Mouse (Mus musculus) embryonic facial prominence, embryonic 10.5 days (tissue): Measurements from ENCODE around the gene Clspn. TPM values are rescaled to one million over a fixed set of nuclear protein-coding genes. Genes with fewer than 3 reads are reported as not detected.

Source experiments
- DNase-seq: peaks from one replicate; pipeline ENCODE4 v3.0.0-alpha.2; 2017; ENCODE audit warnings: low spot score
- H3K27ac ChIP-seq: fragments of 300-500 bp; sonication (generic); replicated peaks from 2 replicates; pipeline ENCODE4 v1.5.1; 2016; ENCODE audit warnings: mild to moderate bottlenecking
- H3K27me3 ChIP-seq: fragments of 300-500 bp; sonication (generic); replicated peaks from 2 replicates; pipeline ENCODE4 v1.6.1; 2016; ENCODE audit warnings: low read depth, mild to moderate bottlenecking; ENCODE audit not compliant: poor library complexity, severe bottlenecking
- H3K36me3 ChIP-seq: fragments of 300-500 bp; sonication (generic); replicated peaks from 2 replicates; pipeline ENCODE4 v1.6.1; 2016; ENCODE audit warnings: mild to moderate bottlenecking, moderate library complexity
- H3K4me1 ChIP-seq: fragments of 300-500 bp; sonication (generic); 2 replicates; pipeline ENCODE4 v1.6.1; 2016
- H3K4me3 ChIP-seq: fragments of 300-500 bp; sonication (generic); 2 replicates; pipeline ENCODE4 v1.5.1; 2016; ENCODE audit warnings: mild to moderate bottlenecking, moderate library complexity
- H3K9me3 ChIP-seq: fragments of 300-500 bp; sonication (generic); 2 replicates; pipeline ENCODE4 v1.6.1; 2016; ENCODE audit warnings: mild to moderate bottlenecking
- WGBS: fragments of 180-500 bp; shearing (Covaris S2); methylation state at CpG from one replicate; pipeline ENCODE4 v1.1.7; 2016; 5-methylcytosine and 5-hydroxymethylcytosine counted together
- polyA plus RNA-seq: library from polyadenylated mRNA; unstranded; fragments of >200 nt; fragmentation: Nextera tagmentation; extraction: Ambion mirVana; gene quantifications from 2 replicates; pipeline ENCODE4 v1.2.1, GENCODE M21; 2016

The Clspn gene
- polyA plus RNA-seq, 1 experiment from 2014 or later: 58.8 TPM

DNA sequence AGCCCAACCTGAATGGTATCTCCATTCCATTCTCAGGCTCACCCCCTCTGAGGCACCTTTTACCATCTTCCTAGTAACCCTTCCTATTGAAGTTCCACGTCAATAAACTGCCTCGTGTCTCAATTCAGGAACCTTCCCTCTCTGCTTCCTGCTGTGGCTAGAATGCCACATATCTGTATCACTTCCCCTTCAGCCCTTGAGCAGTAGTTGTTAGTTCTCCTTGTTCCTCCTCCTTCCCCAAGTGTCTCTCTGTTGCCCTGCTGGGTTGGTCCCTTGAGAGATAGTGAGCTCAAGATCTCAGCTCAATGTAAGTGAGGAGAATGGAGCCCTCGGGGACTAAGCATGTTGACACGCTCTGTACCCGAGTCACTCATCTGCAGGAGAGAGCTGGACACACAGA lies 19.9 kb upstream of the Clspn start:
- Histone ChIP-seq H3K9me3 (no peaks in the 10 kb centered on the region), H3K27me3 (peaks cover 26% of the 10 kb centered on the region), H3K36me3 (no peaks in the 10 kb centered on the region), H3K4me3 (no peak overlapping the region), H3K27ac (no peak overlapping the region), H3K4me1 (peaks cover 12% of the 10 kb centered on the region)
- 75% methylated on average over 5 of the region's 5 CpGs for WGBS
- DNase-seq: no peak

DNA sequence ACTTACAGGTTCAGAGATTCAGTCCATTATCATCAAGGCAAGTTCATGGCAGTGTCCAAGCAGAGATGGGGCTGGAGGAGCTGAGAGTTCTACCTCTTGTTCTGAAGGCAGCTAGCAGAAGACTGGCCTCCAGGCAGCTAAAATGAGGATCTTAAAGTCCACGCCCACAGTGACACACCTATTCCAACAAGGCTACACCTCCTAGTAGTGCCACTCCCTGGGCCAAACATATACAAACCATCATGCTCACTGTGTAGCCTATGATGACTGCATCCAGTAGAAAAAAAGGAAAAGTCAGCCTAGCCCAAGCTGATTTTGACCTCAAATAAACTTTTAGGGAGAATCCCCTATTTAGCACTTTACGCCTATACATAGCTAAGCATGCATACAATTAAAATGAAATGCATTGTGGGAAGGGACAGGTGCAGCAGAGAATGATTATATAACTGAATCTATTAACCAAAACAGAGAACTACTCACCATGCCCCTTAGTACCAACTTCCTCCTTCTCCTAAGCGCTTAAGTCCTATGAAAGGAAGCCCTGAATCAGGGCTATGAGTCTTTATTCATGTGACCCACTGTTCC lies 16.2 kb upstream of the Clspn start:
- no peaks in the 10 kb centered on the region for H3K36me3 ChIP-seq
- no peak for DNase-seq
- 87% methylated on average over 3 of the region's 3 CpGs for WGBS
- no peak overlapping the region for H3K4me3 ChIP-seq
- no peaks in the 10 kb centered on the region for H3K9me3 ChIP-seq
- H3K27ac ChIP-seq: no peak overlapping the region
- H3K4me1 ChIP-seq: no peaks in the 10 kb centered on the region
- peaks cover 6% of the 10 kb centered on the region; the same call in 1 of the 2 replicates for H3K27me3 ChIP-seq

DNA sequence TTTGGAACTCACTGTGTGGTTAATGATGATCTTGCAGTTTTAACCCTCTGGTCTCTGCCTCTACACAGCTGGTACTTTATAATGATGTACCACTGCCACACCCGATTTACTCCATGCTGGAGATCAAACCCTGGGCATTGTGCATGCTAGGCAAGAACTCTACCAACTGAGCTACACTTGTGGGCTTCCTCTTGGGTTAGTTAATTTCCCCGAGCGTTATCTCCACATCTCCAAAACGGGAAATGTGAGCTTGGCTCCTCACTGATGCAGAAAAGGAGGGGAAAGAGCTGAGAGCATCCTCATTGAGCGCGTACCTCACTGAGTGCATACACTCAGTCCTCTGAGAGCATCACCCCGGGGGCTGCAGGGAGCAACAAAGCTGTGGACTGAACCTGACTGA lies 13.9 kb upstream of the Clspn start:
- H3K4me1 ChIP-seq: no peaks in the 10 kb centered on the region
- no peak for DNase-seq
- 69% methylated on average over 7 of the region's 7 CpGs for WGBS
- H3K4me3 ChIP-seq: no peak overlapping the region
- H3K36me3 ChIP-seq: no peaks in the 10 kb centered on the region
- no peak overlapping the region for H3K27ac ChIP-seq
- H3K27me3 ChIP-seq: no peaks in the 10 kb centered on the region; the same call in 1 of the 2 replicates
- H3K9me3 ChIP-seq: no peaks in the 10 kb centered on the region

DNA sequence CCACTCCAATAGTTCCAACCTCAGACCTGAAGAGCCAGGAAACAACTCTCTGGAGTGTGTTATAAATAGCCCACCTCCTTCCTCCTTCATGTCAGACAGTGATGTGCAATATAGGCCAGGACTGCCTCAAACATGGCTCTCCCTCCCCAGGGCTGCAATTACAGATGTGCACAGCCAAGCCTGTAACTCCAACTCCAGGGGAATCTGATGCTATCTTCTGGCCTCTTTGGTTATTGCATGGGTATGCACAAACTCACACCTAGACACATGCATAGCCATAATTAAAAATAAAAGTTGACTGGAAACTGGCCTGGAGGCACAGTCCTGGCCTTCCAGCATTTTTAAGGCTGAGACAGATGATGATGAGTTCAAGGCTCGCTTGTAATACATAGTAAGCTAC lies 11.7 kb upstream of the Clspn start:
- Histone ChIP-seq H3K4me3 (no peak overlapping the region), H3K27me3 (no peaks in the 10 kb centered on the region), H3K27ac (no peak overlapping the region), H3K36me3 (no peaks in the 10 kb centered on the region), H3K9me3 (no peaks in the 10 kb centered on the region), H3K4me1 (no peaks in the 10 kb centered on the region)
- no peak for DNase-seq
- WGBS: 82% methylated on average over 1 of the region's 1 CpGs

DNA sequence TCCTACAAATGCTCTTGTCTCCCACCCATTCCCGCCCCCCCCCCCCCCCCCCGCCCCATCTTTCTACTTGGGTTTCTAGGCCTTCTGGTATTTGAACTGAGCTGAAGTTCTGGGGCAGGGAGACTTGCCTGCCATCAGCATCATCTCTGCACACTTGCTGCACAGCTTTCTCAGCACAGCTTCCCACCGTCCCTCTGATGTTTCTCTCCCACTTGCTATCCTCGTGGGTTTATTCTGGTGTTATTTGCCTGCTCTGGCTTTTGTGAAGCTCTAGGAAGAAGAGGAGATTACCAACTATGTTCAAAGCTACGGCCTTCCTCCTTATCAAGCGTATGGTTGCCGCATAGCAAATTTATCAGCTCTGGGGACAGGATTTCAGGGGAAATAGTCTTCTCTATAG lies 11.0 kb upstream of the Clspn start:
- Histone ChIP-seq H3K4me1 (no peaks in the 10 kb centered on the region), H3K27ac (no peak overlapping the region), H3K9me3 (no peaks in the 10 kb centered on the region), H3K36me3 (no peaks in the 10 kb centered on the region), H3K4me3 (no peak overlapping the region), H3K27me3 (no peaks in the 10 kb centered on the region)
- 69% methylated on average over 7 of the region's 7 CpGs for WGBS
- DNase-seq: no peak

DNA sequence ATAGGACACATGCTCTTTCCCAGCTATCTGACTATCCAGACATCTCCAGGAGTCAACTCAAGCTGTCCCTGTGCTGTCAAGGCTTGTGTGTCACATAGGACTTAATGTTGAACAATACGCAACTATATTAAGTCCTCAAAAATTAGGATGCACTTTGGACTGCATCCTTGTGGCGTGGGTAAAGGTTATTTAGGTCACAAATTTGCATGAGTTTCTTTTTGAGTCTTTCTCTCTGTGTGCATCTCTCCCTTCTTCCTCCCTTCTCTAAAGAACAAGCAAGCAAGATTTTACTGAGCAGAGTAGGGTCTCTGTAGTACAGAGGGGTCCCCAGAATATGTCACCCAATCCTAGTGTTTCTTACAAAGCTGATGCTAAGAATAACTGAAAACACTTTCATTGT lies 10.6 kb upstream of the Clspn start:
- Histone ChIP-seq H3K4me3 (no peak overlapping the region), H3K36me3 (no peaks in the 10 kb centered on the region), H3K27ac (no peak overlapping the region), H3K27me3 (no peaks in the 10 kb centered on the region), H3K4me1 (no peaks in the 10 kb centered on the region), H3K9me3 (no peaks in the 10 kb centered on the region)
- no peak for DNase-seq
- WGBS: 85% methylated on average over 2 of the region's 2 CpGs

DNA sequence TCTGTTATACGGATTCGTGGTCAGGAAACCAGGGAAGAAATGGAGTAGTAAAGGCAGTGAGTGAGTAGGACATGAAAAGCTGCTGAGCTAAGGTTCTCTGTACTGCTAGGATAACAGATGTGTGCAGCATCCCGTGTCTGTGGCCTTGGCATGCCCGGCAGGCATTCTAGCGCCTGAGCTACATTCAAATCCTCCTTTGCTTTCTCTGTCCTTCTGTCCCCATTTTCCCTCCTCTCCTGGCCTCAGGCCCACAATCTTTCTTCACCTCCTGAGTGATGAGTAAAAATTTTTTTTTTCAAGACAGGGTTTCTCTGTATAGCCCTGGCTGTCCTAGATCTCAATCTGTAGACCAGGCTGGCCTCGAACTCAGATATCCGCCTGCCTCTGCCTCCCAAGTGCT lies 4.6 kb upstream of the Clspn start:
- H3K4me1 ChIP-seq: peaks cover 7% of the 10 kb centered on the region
- no peaks in the 10 kb centered on the region for H3K27me3 ChIP-seq
- no peak overlapping the region for H3K27ac ChIP-seq
- no peaks in the 10 kb centered on the region for H3K36me3 ChIP-seq
- WGBS: 83% methylated on average over 7 of the region's 7 CpGs
- no peaks in the 10 kb centered on the region for H3K9me3 ChIP-seq
- H3K4me3 ChIP-seq: no peak overlapping the region
- no peak for DNase-seq

DNA sequence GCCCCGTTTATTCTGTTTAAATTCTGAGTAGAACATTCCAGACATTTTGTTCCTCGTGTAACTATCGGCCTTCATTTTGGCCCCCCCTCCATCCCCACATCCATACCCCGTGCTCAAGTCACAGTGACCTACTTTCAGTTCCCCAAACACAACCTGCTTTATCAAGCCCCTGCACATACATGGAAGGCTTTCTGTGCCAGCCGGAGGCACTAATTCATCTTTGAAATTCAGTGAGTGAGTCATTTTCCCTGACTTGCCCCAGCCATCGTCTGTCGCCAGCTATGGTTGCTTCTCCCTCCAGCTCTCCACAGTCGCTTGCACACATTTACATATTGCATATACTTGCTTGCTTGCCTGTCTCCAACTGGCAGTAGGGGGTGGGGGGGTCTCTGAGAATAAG lies 3.6 kb upstream of the Clspn start:
- WGBS: 79% methylated on average over 8 of the region's 8 CpGs
- no peaks in the 10 kb centered on the region for H3K9me3 ChIP-seq
- H3K4me1 ChIP-seq: peaks cover 11% of the 10 kb centered on the region
- no peak overlapping the region for H3K27ac ChIP-seq
- DNase-seq: no peak
- H3K4me3 ChIP-seq: no peak overlapping the region
- H3K36me3 ChIP-seq: no peaks in the 10 kb centered on the region
- H3K27me3 ChIP-seq: no peaks in the 10 kb centered on the region

DNA sequence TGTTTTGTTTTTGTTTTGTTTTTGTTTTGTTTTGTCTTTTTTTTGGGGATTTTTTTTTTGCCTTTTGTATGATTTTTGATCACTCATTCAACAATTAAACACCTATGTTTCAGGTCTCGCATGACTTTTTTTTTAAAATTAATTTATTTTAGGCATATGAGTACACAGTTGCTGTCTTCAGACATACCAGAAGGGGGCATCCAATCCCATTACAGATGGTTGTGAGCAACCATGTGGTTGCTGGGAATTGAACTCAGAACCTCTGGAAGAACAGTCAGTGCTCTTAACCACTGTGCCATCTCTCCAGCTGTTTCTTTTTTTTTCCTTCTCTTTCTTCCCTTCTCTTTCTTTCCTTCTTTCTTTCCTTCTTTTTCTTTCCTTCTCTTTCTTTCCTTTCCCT lies 3.0 kb upstream of the Clspn start:
- Histone ChIP-seq H3K27me3 (no peaks in the 10 kb centered on the region), H3K27ac (no peak overlapping the region), H3K9me3 (no peaks in the 10 kb centered on the region), H3K36me3 (peaks cover 6% of the 10 kb centered on the region), H3K4me3 (no peak overlapping the region), H3K4me1 (peaks cover 15% of the 10 kb centered on the region)
- DNase-seq: no peak
- WGBS: 83% methylated on average over 1 of the region's 1 CpGs

DNA sequence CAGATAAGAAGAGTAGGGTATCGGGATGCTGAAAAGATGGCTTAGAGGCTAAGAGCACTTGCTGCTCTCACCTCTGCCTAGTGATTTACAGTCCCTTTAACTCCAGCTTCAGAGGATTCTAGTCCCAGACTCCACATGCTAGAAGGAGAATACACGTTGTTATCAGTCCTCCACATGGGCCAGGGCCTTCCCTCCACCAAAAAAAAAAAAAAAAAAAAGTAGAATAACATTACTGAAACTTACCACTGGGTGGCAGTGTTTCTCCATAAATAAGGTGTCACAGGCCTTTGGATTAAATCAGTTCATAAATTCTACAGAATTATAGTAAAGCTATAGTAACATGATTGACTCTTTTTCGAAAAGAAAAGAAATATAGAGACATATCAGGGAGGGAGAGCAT lies 2.3 kb upstream of the Clspn start:
- peaks cover 12% of the 10 kb centered on the region for H3K36me3 ChIP-seq
- H3K27ac ChIP-seq: no peak overlapping the region
- no peak for DNase-seq
- peaks cover 15% of the 10 kb centered on the region for H3K4me1 ChIP-seq
- no peak overlapping the region for H3K4me3 ChIP-seq
- H3K27me3 ChIP-seq: no peaks in the 10 kb centered on the region
- no peaks in the 10 kb centered on the region for H3K9me3 ChIP-seq
- 34% methylated on average over 3 of the region's 3 CpGs for WGBS

DNA sequence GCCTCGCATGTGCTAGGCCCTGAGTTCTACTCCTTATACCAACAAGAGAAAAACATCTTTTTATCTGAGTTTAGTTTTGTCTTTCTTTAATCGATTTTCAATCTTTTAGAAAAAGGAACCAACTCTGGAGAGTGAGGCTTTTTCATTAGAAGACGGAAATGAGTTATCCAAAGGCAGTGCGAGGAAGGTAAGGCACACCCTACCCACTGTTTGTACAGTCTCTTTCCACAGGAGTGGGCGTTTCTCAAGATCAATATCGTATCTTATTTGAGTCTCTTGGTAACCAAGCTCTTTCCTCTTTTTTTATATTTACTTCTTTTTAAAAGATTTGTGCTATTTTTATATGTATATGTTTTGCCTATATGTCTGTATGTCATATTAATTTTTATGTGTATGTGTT lies 7.1 kb downstream of the Clspn start:
- H3K36me3 ChIP-seq: peaks cover 98% of the 10 kb centered on the region
- DNase-seq: no peak
- no peaks in the 10 kb centered on the region; the same call in 1 of the 2 replicates for H3K4me1 ChIP-seq
- WGBS: 93% methylated on average over 6 of the region's 6 CpGs
- H3K4me3 ChIP-seq: no peak overlapping the region
- H3K27me3 ChIP-seq: no peaks in the 10 kb centered on the region
- H3K27ac ChIP-seq: no peak overlapping the region
- no peaks in the 10 kb centered on the region for H3K9me3 ChIP-seq

DNA sequence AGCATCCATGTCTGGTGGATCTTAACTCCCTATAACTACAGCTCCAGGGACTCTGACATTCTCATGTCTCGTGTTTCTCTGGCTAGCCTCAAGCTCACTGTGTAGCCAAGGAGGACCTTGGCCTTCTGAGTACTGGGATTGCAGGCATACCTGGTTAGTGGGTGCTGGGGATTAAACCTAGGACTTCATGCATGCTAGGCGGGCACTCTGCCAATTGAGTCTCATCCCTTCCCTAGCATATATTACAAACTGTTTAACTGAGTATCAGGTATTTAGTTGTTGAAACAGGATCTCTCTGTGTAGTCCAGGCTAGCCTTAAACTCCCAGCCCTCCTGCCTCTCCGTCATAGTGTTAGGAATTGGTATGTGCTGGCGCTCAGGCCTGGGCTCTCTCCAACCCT lies 10.5 kb downstream of the Clspn start:
- H3K4me1 ChIP-seq: no peaks in the 10 kb centered on the region
- no peak overlapping the region for H3K4me3 ChIP-seq
- no peak for DNase-seq
- H3K36me3 ChIP-seq: peaks cover 100% of the 10 kb centered on the region
- WGBS: 92% methylated on average over 4 of the region's 4 CpGs
- H3K27me3 ChIP-seq: no peaks in the 10 kb centered on the region
- H3K9me3 ChIP-seq: no peaks in the 10 kb centered on the region
- H3K27ac ChIP-seq: no peak overlapping the region

DNA sequence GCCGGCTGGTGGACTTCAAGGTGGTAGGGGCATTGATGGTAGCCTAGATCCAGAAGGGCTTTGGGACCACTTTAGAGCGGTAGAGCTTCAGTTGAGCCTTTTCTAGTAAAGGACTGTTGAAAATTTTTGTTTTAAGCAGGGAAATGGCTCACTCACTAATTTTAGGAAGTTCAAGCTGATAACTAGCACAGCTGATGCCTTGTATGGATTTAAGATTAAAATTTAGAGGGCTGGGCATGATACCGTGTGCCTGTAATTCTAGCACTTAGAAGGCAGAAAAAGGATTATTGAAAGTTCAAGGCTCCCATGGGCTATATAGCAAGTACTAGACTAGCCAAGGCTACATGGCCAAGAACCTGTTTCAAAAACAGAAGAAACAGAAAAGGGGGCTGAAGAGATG lies 13.0 kb downstream of the Clspn start:
- no peak for DNase-seq
- Histone ChIP-seq H3K27ac (no peak overlapping the region), H3K4me1 (no peaks in the 10 kb centered on the region), H3K9me3 (peaks cover 10% of the 10 kb centered on the region; the same call in 1 of the 2 replicates), H3K27me3 (no peaks in the 10 kb centered on the region), H3K36me3 (peaks cover 100% of the 10 kb centered on the region), H3K4me3 (no peak overlapping the region)
- WGBS: 95% methylated on average over 3 of the region's 3 CpGs

DNA sequence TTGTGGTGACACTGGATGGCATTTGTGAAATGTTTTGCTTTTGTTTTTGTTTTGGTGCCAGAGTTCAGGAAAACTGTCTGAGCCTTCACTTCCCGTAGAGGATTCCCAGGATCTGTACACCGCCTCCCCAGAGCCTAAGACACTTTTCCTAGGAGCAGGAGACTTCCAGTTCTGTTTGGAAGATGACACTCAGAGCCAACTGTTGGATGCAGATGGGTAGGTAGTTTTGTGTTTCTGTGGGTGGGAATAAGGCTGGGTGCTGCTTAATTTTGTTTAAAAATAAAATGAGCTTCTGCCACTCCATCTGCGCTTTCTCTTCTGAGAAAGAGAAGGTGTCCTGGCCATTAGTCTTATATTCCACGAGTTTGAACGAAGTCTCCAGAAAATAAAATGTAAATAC lies 19.5 kb downstream of the Clspn start:
- H3K27me3 ChIP-seq: no peaks in the 10 kb centered on the region
- peaks cover 11% of the 10 kb centered on the region; the same call in 1 of the 2 replicates for H3K9me3 ChIP-seq
- DNase-seq: no peak
- no peak overlapping the region for H3K4me3 ChIP-seq
- no peaks in the 10 kb centered on the region for H3K4me1 ChIP-seq
- H3K27ac ChIP-seq: no peak overlapping the region
- 94% methylated on average over 5 of the region's 5 CpGs for WGBS
- peaks cover 100% of the 10 kb centered on the region for H3K36me3 ChIP-seq
